Mouse (Mus musculus): ENCODE results near the gene Ssbp3.

- no peak for TF ChIP-seq CTCF (IDR thresholded peaks at IDR 0.05; ENCODE audit: borderline replicate concordance, control insufficient read depth, extremely low read depth, insufficient read depth, low read length, poor library complexity)
- no peak for TF ChIP-seq POLR2A (IDR thresholded peaks at IDR 0.05; ENCODE audit: control insufficient read depth, extremely low read depth, insufficient read depth, low read length, poor library complexity)
Observed at GRCm38 (mm10) chr4:107038303-107038702, 127.8 kb downstream of the Ssbp3 start.
